Mouse (Mus musculus): ENCODE data around the gene Ano6.
"Not testable (repeated sequence)": the region's sequence is repeated elsewhere in the genome, so short reads cannot be mapped to it uniquely, and the experiment has no call there.

Ano6 gene

GRCm38 (mm10) chr15:95826516-95826915, 35.9 kb downstream of the Ano6 start:
- no peak for DNase-seq (ENCODE audit: low read depth, low spot score)

GRCm38 (mm10) chr15:95827465-95827971, 36.9 kb downstream of the Ano6 start:
- peak; percentile 45 for DNase-seq (ENCODE audit: low read depth, low spot score)

GRCm38 (mm10) chr15:95828018-95828646, 37.5 kb downstream of the Ano6 start:
- DNase-seq (ENCODE audit: low read depth, low spot score): not testable (repeated sequence)

- no peak for DNase-seq (ENCODE audit: low read depth, low spot score)
Observed at GRCm38 (mm10) chr15:95828647-95829254, 38.1 kb downstream of the Ano6 start.

GRCm38 (mm10) chr15:95829553-95830205, 39.0 kb downstream of the Ano6 start:
- peak; percentile 45 for DNase-seq (ENCODE audit: low read depth, low spot score)

GRCm38 (mm10) chr15:95830206-95830560, 39.5 kb downstream of the Ano6 start:
- no peak for DNase-seq (ENCODE audit: low read depth, low spot score)

GRCm38 (mm10) chr15:95833292-95833691, 42.6 kb downstream of the Ano6 start:
- no peak for DNase-seq (ENCODE audit: low read depth, low spot score)

- DNase-seq (ENCODE audit: low read depth, low spot score): no peak
Observed at GRCm38 (mm10) chr15:95836077-95836476, 45.4 kb downstream of the Ano6 start.

GRCm38 (mm10) chr15:95836646-95837434, 46.2 kb downstream of the Ano6 start:
- DNase-seq (ENCODE audit: low read depth, low spot score): peak; percentile 62

GRCm38 (mm10) chr15:95837570-95837969, 46.9 kb downstream of the Ano6 start:
- no peak for DNase-seq (ENCODE audit: low read depth, low spot score)

GRCm38 (mm10) chr15:95838171-95839020, 47.8 kb downstream of the Ano6 start:
- no peak for DNase-seq (ENCODE audit: low read depth, low spot score)

- DNase-seq (ENCODE audit: low read depth, low spot score): no peak
Observed at GRCm38 (mm10) chr15:95839789-95840188, 49.1 kb downstream of the Ano6 start.

GRCm38 (mm10) chr15:95843183-95843949, 52.7 kb downstream of the Ano6 start:
- no peak for DNase-seq (ENCODE audit: low read depth, low spot score)

GRCm38 (mm10) chr15:95844412-95844811, 53.8 kb downstream of the Ano6 start:
- no peak for DNase-seq (ENCODE audit: low read depth, low spot score)

GRCm38 (mm10) chr15:95846102-95846501, 55.5 kb downstream of the Ano6 start:
- DNase-seq (ENCODE audit: low read depth, low spot score): no peak

- DNase-seq (ENCODE audit: low read depth, low spot score): no peak
Observed at GRCm38 (mm10) chr15:95848493-95849064, 57.9 kb downstream of the Ano6 start.

- DNase-seq (ENCODE audit: low read depth, low spot score): no peak
Observed at GRCm38 (mm10) chr15:95849513-95850411, 59.1 kb downstream of the Ano6 start.

- DNase-seq (ENCODE audit: low read depth, low spot score): no peak
Observed at GRCm38 (mm10) chr15:95850546-95850945, 59.9 kb downstream of the Ano6 start.

Data from brain, adult 2 months (tissue).